Mouse (Mus musculus) left cerebral cortex, adult 18-20 months (tissue): ENCODE measurements at regions not wholly inside any gene's neighbourhood (a gene's known extent, or its start where the extent isn't known, plus 50 kb on each side); places are given as distances from the start of the nearest gene placed in this dataset.
"Not testable (repeated sequence)": the region's sequence is repeated elsewhere in the genome, so short reads cannot be mapped to it uniquely, and the experiment has no call there.

Experiments used
- DNase-seq, 2 experiments: peaks; one replicate each; pipeline ENCODE4 v3.0.0; 2021 to 2022; ENCODE audit warnings: low spot score in 2 of 2, mixed read lengths in 1 of 2

DNA sequence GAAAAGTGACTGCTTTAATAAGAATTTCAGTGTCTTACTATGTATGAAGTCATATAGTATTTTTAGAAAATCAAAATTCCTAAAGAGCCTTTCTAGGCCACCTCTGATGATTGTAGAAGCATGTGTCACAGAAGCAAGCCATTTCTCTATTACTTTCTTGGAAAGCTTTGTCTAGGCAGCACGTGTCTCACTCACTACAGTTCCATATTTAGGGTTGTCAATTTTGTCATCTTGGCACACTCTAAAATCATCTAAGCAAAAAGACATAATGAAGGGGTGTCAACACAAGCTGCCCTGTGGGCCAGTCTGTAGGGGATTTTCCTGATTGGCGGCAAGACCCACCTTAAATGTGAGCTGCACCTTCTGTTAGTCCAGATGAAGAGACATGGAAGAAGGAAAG, 723.1 kb upstream of the Brinp1 start:
- DNase-seq = no peak

DNA sequence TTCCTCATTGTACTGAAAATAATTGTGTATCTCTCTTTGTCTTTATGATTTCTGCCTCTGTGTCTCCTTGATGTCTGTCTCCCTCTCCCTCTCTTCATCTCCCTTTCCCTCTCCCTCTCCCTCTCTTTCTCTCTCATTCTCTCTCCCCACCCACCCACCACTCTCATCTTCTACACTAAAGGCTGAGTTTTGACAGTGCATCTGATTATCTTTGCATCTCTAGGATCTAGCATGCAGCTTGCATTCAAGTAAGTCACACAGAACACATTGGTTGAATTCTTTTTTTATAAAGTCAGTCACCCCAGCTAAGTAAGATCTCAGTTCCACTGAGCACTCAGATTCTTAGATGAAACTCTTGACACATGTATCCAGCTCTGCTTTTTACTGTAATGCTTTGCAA, 719.3 kb upstream of the Brinp1 start:
- no peak for DNase-seq

DNA sequence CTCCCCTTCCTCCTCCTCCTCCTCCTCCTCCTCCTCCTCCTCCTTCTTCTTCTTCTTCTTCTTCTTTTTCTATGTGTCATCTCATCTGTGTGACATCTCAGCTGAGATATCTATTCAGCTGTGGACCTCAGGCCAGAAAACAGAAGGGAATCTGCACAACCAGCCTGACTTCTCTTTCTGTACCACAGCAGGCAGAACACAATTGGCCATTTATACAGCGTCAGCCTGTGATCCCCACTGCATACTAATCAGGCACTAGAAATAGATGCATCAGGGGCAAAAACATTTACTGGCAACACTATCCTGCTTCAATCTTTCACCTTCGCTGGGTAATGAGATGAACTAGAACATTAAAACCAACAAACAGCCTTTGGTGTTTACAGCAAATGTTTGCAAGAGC, 674.7 kb upstream of the Brinp1 start:
- DNase-seq = no peak

DNA sequence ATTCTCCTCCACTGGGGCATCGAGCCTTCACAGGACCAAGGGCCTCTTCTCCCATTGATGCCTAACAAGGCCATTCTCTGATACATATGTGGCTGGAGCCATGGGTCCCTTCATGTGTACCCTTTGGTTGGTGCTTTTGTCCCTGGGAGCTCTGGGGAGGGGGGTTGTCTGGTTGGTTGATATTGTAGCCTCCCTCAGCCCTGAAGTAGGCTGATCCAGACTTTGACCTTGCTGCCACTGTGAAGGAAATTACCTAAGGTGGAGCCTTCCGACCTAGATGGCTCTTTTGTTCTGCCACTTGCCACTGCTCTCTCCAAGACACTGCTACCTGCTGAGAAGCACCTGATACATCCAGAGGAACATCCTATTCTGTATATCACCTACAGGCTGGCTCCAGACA, 672.2 kb upstream of the Brinp1 start:
- DNase-seq = not testable (repeated sequence)

GRCm38 (mm10) chr4:69625831-69626230, 671.6 kb upstream of the Brinp1 start:
- DNase-seq = no peak

DNA sequence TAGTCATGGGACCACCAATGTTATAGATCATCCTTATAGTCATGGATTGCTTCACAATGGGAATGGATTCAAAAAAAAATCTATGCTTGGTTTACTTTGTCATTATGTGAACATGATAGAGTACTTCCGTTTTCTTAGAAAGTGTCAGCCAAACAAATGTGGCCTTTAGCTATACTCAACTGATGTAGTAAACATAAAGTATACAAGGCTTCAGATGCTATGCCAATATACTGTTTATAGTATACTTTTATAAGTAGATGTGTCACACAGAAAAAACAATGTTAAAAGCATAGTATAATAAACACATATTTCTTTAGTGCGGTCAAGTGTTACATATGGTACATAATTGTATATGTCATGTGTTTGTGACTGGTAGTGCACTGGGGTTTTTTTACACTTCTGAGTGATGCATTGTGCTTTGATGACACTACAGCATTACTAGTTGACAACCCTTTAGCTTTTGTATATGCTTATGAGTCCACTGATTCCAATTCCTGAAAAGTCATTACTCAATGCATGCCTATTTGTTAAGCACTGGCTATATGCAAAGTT, 666.9 kb upstream of the Brinp1 start:
- DNase-seq = no peak

DNA sequence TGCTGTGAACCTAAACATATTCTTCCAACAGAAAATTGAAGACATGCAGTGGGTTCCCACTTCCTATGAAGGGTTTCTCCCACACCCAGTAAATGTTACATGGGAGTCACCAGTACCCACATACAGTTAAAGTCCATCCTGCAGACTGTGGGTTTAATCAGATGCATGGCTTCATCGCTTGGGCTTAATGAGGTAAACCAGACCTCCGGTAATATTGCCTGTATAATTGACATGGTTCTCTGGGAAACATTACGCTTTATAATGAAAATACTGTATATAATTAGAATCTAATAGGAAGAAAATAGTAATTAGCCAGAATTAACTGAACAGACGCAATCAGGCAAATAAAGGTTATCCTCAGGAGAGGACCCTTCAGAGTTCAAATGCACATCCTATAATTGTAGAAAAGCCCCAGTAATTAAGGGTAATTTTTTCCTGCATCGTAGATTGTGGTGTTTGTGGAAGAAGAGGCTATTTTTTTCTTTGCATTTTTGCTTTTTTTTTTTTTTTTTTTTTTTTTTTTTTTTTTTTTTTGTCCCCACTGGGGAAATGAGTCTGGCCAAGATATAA, 664.0 kb upstream of the Brinp1 start:
- no peak for DNase-seq

DNA sequence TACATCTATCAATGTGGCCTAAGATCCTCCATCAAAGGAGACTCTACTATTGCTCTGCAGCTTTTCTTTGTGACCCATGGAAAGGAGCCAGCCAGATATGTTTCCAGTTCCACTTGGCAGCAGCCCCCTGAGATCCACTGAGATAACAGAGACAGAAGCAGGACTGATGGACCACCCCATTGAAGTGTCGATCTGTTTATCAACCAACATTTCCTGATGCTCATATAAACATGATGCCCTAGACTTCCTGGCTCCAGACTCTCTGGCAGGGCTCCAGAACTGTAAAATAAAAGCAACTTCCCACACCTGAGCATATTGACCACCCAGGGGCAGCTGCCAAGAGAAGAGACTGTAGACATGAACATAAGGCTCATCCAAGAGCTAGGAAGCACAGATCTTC, 660.7 kb upstream of the Brinp1 start:
- DNase-seq = no peak

- no peak for DNase-seq
These were observed 657.6 kb upstream of the Brinp1 start for GRCm38 (mm10) chr4:69611681-69612300.

DNA sequence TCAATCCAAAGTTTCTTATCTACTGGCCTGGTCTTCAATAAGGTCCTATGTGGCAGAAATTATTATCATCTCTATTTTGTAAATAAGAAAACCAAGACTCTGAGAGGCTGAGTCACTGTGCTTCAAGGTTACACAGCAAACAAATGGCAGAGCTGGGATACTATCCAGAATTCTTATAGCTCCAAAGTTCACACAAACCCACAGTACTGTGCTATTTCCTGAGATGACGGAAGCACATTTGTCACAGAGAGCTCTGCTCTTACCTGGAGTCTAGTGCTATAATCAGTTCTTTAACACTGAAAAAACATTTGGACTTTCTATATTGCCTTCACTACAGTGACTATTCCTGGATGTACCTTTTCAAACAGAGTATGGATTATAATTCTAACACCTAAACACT, 654.7 kb upstream of the Brinp1 start:
- DNase-seq = peak in 1 of 2 experiments; percentile 14

- DNase-seq = no peak
These were observed 642.9 kb upstream of the Brinp1 start for GRCm38 (mm10) chr4:69596992-69597541.

DNA sequence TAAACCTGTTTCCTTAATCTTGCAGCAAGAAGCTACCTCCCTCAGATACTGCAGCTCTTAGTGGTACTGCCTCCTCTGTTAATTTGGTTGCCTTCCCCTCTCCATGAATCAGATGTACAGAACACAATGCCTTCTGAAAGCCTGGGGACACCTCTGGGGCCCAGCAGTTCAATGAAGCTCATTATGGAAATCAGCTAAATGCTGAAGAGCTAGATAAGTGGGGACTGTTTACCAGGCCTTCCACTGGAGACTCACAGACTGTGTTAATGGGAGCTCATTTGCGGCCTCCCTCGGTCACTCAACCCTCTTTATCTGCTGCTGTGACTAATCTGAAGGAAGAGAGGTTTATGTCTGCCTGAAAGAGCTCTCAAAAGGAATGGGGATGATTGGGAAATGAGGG, 639.8 kb upstream of the Brinp1 start:
- no peak for DNase-seq

- DNase-seq = no peak
These were observed 622.1 kb upstream of the Brinp1 start for GRCm38 (mm10) chr4:69576256-69576655.

- DNase-seq = no peak
These were observed 593.9 kb upstream of the Brinp1 start for GRCm38 (mm10) chr4:69548104-69548503.

GRCm38 (mm10) chr4:69538172-69538908, 584.1 kb upstream of the Brinp1 start:
- peak; percentile 22 to 34 for DNase-seq

DNA sequence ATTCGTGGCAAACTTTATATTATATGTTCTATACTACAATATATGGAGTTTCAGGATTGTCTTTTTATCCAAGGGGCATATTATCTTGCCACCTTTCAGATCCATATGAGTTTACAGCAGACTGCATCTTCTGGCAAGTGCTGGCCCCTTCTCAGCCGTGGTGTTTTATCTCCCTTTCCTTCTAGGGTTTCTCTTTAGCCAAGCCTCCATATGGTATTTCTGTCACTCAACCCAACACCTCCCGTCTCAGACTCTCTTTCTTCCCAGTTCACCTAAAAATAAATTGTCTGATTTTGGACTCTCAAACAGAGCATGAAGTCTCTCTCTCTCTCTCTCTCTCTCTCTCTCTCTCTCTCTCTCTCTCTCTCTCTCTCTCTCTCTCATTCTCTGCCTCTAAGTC, 578.9 kb upstream of the Brinp1 start:
- peak; percentile 9 to 11 for DNase-seq

GRCm38 (mm10) chr4:69523112-69523511, 568.9 kb upstream of the Brinp1 start:
- DNase-seq = no peak

DNA sequence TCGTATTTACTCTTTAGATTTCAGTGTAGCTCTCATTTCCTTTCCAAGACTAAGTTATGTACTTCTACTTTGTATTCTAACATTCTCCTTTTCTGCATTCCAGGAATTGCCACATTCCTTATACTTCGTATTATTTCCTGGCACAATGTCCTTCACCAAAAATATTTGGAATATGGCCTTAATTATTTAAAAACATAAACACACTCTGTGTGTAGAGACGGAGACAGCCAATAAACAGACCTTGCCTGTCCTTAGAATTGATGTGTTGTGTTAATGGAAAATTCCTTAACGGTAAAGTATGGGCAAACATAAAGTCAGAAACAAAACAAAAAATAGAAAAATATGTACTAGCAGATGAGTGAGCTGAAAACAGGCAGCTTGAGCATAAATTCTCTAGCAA, 554.1 kb upstream of the Brinp1 start:
- no peak for DNase-seq

DNA sequence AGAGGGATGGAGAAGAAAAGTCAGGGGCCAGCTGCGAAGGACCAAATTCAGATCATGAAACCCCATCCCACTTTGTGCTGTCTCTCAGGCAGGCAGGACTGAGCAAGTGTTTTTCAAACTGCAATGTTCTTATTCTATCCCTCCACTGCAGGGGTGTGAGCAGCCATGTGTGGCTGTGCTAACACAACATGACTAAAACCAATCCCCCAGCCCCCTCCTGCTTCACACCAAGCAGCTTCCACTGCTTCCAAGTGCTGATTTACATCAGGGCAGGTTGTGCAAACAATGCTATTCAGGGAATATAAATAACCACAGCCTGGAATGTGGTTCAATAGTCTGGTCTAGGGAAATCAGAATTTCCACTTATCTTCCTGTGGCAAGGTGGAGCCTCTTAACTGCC, 517.0 kb upstream of the Brinp1 start:
- DNase-seq = peak; percentile 17 to 35

- no peak for DNase-seq
These were observed 505.8 kb upstream of the Brinp1 start for GRCm38 (mm10) chr4:69459990-69460389.

DNA sequence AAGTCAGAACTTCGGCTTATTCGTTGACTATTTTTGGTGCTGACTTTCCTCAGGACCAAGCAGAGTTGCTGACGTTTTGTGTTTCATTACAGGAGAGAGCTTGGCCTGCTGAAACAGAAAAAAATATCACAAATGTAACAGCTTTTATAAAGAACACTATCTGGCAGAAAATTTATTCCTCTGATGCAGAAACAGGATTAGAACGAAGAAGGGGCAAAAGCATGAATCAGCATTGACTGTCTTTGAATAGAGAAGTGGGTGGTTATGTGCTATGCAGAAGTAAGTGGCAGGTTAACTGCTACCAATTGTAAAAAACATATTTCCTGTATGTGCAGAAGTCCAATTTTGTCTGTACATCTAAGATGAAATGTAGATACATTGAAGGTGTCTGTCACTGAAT, 502.2 kb upstream of the Brinp1 start:
- DNase-seq = peak in 1 of 2 experiments; percentile 12

- no peak for DNase-seq
These were observed 492.0 kb upstream of the Brinp1 start for GRCm38 (mm10) chr4:69446161-69446560.
